Mouse (Mus musculus): Measurements from ENCODE around the gene Sgsh. TPM values are rescaled to one million over a fixed set of nuclear protein-coding genes. Genes with fewer than 3 reads are reported as not detected.

Sgsh gene
- polyA plus RNA-seq, 1 experiment from 2014 or later: 1.9 TPM

- H3K4me3 ChIP-seq (replicated peaks): no peak overlapping the region
Observed at GRCm38 (mm10) chr11:119375425-119375824, 20.1 kb upstream of the Sgsh start.

DNA sequence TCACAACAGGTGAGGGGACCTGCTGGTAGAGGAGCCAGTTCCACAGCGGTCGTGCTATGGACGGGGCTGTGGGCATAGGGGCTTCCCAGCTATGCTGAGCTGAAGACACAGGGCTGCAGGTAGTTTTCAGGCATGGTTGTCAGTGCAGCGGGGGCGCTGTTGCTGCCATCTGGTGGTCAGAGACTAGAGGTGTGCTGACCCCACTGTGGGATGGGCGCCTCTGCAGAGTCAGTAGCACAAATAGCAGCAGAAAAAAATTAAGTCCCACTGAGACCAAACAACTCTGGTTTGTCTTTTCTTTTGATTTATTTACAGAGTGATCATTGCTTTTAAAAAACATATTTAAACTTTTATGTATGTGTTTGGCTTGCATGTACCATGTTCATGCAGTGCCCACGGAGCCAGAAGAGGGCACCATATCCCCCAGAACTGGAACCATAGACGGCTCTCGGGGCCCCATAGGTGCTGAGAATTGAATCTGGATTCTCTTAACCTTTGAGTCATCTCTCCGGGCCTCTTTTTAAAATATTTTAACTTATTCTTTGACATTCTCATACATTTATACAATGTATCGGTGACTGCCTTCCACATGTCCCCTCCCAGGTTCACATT, 8.3 kb upstream of the Sgsh start:
- Histone ChIP-seq H3K9me3 (replicated peaks) (no peaks in the 10 kb centered on the region), H3K9ac (no peak overlapping the region), H3K36me3 (replicated peaks) (no peaks in the 10 kb centered on the region; the same call in 1 of the 2 replicates), H3K4me3 (replicated peaks) (no peak overlapping the region), H3K27ac (replicated peaks) (no peak overlapping the region), H3K27me3 (no peaks in the 10 kb centered on the region), H3K4me1 (replicated peaks) (no peaks in the 10 kb centered on the region; the same call in 1 of the 2 replicates), H3K4me2 (peak overlapping the region; percentile 23; the same call in 1 of the 2 replicates)
- ATAC-seq (ENCODE audit: insufficient read depth): peak; percentile 66
- WGBS (ENCODE audit: insufficient replicate concordance): 22% methylated on average over 11 of the region's 11 CpGs

More at GRCm38 (mm10) chr11:119375425-119375824, 20.1 kb upstream of the Sgsh start:
- 29% methylated on average over 6 of the region's 6 CpGs for WGBS (ENCODE audit: insufficient replicate concordance)
- Histone ChIP-seq H3K36me3 (replicated peaks) (no peaks in the 10 kb centered on the region), H3K4me1 (replicated peaks) (peaks cover 17% of the 10 kb centered on the region), H3K27me3 (no peaks in the 10 kb centered on the region), H3K9ac (no peak overlapping the region), H3K9me3 (replicated peaks) (no peaks in the 10 kb centered on the region), H3K27ac (replicated peaks) (no peak overlapping the region), H3K4me2 (no peak overlapping the region)
- ATAC-seq (ENCODE audit: insufficient read depth): peak; percentile 35; the same call in 1 of the 2 replicates

DNA sequence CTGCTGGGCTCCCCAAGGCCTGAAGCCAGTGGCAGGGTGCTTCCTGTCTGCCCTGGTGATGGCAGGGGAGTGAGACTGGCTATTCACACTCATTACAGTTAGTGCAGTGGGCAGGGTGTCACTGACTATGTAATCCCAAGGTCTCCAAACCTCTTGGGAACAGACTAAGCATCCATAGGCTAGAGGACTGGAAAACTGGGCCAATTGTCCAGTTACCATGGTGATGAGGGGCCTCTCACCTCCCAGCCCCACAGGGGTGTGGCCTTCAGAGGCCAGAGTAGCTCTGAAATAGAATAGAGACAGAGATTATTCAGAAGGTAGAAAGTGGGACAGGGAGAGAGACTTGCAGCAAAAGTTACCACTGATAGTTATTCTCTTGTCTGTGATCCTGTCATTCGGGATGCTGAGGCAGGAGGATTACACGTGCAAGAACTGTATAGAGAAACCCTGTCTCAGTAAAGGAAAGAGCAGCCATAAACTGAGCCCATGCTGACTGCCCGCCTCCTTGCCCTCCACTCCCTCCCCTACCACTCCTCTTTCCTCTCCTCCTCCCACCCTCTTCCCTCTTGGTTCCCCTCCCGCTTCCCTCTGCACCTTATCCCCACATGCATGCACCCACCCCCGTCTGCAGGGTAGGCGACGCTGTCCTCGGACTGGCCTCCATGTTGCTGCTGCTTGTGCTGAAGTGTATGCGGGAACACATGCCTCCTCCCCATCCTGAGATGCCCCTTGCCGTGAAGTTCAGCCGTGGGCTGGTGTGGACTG, 7.6 kb upstream of the Sgsh start:
- Histone ChIP-seq H3K9me3 (replicated peaks) (no peaks in the 10 kb centered on the region), H3K4me3 (replicated peaks) (no peak overlapping the region), H3K36me3 (replicated peaks) (no peaks in the 10 kb centered on the region; the same call in 1 of the 2 replicates), H3K9ac (no peak overlapping the region), H3K4me2 (peak overlapping the region; percentile 23; the same call in 1 of the 2 replicates), H3K4me1 (replicated peaks) (no peaks in the 10 kb centered on the region; the same call in 1 of the 2 replicates), H3K27me3 (peaks cover under 1% of the 10 kb centered on the region; the same call in 1 of the 2 replicates), H3K27ac (replicated peaks) (no peak overlapping the region)
- ATAC-seq (ENCODE audit: insufficient read depth): no peak
- WGBS (ENCODE audit: insufficient replicate concordance): 28% methylated on average over 11 of the region's 11 CpGs

DNA sequence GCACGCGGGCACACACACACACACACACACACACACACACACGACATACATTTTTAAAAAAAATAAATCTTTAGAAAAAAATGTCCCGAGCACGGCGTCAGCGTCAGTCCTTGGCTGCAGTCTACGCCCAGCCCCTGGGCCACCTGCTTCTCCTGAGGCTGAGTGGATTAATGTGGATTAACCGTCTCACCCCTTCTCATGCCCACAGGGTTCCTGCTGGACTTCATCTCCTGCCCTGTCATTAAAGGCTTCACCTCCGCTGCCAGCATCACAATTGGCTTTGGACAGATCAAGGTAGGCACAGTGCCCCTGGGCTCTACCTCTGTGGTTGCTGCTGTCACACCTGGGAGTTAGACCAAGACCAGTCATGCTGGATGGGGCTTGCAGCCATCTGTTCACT, 3.8 kb upstream of the Sgsh start:
- no peak overlapping the region for H3K4me3 ChIP-seq (replicated peaks)
- no peaks in the 10 kb centered on the region for H3K36me3 ChIP-seq (replicated peaks)
- peaks cover 6% of the 10 kb centered on the region; the same call in 1 of the 2 replicates for H3K27me3 ChIP-seq
- ATAC-seq (ENCODE audit: insufficient read depth): no peak
- H3K4me1 ChIP-seq (replicated peaks): peaks cover 20% of the 10 kb centered on the region
- no peak overlapping the region for H3K9ac ChIP-seq
- H3K9me3 ChIP-seq (replicated peaks): no peaks in the 10 kb centered on the region
- H3K27ac ChIP-seq (replicated peaks): no peak overlapping the region
- 76% methylated on average over 10 of the region's 10 CpGs for WGBS (ENCODE audit: insufficient replicate concordance)
- H3K4me2 ChIP-seq: no peak overlapping the region

GRCm38 (mm10) chr11:119354798-119355442, 416 bp downstream of the Sgsh start:
- WGBS (ENCODE audit: insufficient replicate concordance): 1% methylated on average over 23 of the region's 23 CpGs
- Histone ChIP-seq H3K36me3 (replicated peaks) (no peaks in the 10 kb centered on the region), H3K4me3 (replicated peaks) (peak overlapping the region; percentile 70), H3K4me1 (replicated peaks) (peaks cover 25% of the 10 kb centered on the region), H3K4me2 (peak overlapping the region; percentile 93), H3K9me3 (replicated peaks) (no peaks in the 10 kb centered on the region), H3K27ac (replicated peaks) (peak overlapping the region; percentile 78), H3K9ac (peak overlapping the region; percentile 61; the same call in 1 of the 2 replicates), H3K27me3 (peaks cover 6% of the 10 kb centered on the region; the same call in 1 of the 2 replicates)
- peak; percentile 71 for ATAC-seq (ENCODE audit: insufficient read depth)

DNA sequence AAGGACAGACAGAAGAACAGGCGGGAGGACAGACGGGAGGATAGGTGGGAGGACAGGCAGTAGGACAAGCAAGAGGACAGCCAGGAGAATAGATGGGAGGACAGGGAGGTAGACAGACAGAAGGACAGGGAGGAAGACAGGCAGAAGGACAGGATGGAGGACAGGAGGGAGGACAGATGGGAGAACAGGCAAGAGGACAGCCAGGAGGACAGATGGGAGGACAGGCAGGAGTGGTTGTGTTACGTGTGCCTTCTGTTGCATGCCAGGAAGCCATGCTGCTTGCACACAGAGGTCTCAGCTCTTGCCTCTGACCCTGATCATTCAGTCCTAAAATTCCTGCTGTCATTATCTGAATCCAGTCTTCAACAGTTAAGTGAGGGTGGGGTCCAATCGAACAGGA, 1.4 kb downstream of the Sgsh start:
- Histone ChIP-seq H3K4me2 (peak overlapping the region; percentile 93; the same call in 1 of the 2 replicates), H3K27me3 (peaks cover 6% of the 10 kb centered on the region; the same call in 1 of the 2 replicates)
- WGBS (ENCODE audit: insufficient replicate concordance): 68% methylated on average over 4 of the region's 4 CpGs

GRCm38 (mm10) chr11:119352113-119352512, 3.2 kb downstream of the Sgsh start:
- Histone ChIP-seq H3K4me3 (replicated peaks) (no peak overlapping the region), H3K27ac (replicated peaks) (no peak overlapping the region), H3K4me1 (replicated peaks) (peaks cover 25% of the 10 kb centered on the region), H3K9ac (no peak overlapping the region), H3K9me3 (replicated peaks) (no peaks in the 10 kb centered on the region), H3K4me2 (no peak overlapping the region), H3K27me3 (peaks cover 3% of the 10 kb centered on the region; the same call in 1 of the 2 replicates), H3K36me3 (replicated peaks) (no peaks in the 10 kb centered on the region)
- WGBS (ENCODE audit: insufficient replicate concordance): 24% methylated on average over 7 of the region's 7 CpGs
- ATAC-seq (ENCODE audit: insufficient read depth): no peak

More for the DNA sequence above, 1.4 kb downstream of the Sgsh start:
- no peak overlapping the region for H3K4me3 ChIP-seq (replicated peaks)
- H3K4me1 ChIP-seq (replicated peaks): peaks cover 25% of the 10 kb centered on the region
- H3K9me3 ChIP-seq (replicated peaks): no peaks in the 10 kb centered on the region
- no peak for ATAC-seq (ENCODE audit: insufficient read depth)
- H3K27ac ChIP-seq (replicated peaks): no peak overlapping the region
- no peaks in the 10 kb centered on the region for H3K36me3 ChIP-seq (replicated peaks)
- no peak overlapping the region for H3K9ac ChIP-seq

GRCm38 (mm10) chr11:119347125-119347524, 8.2 kb downstream of the Sgsh start:
- no peak overlapping the region for H3K9ac ChIP-seq
- WGBS (ENCODE audit: insufficient replicate concordance): 23% methylated on average over 4 of the region's 4 CpGs
- no peak overlapping the region for H3K4me3 ChIP-seq (replicated peaks)
- H3K4me2 ChIP-seq: no peak overlapping the region
- H3K27me3 ChIP-seq: no peaks in the 10 kb centered on the region
- no peaks in the 10 kb centered on the region for H3K36me3 ChIP-seq (replicated peaks)
- no peak overlapping the region for H3K27ac ChIP-seq (replicated peaks)
- no peak for ATAC-seq (ENCODE audit: insufficient read depth)
- H3K4me1 ChIP-seq (replicated peaks): no peaks in the 10 kb centered on the region
- H3K9me3 ChIP-seq (replicated peaks): no peaks in the 10 kb centered on the region

- H3K27ac ChIP-seq (replicated peaks): no peak overlapping the region
Observed at GRCm38 (mm10) chr11:119344865-119345264, 10.5 kb downstream of the Sgsh start.

GRCm38 (mm10) chr11:119344178-119344577, 11.2 kb downstream of the Sgsh start:
- no peak for ATAC-seq (ENCODE audit: insufficient read depth)
- Histone ChIP-seq H3K4me2 (no peak overlapping the region), H3K9me3 (replicated peaks) (no peaks in the 10 kb centered on the region), H3K4me1 (replicated peaks) (no peaks in the 10 kb centered on the region), H3K27ac (replicated peaks) (no peak overlapping the region), H3K36me3 (replicated peaks) (no peaks in the 10 kb centered on the region), H3K4me3 (replicated peaks) (no peak overlapping the region), H3K9ac (no peak overlapping the region), H3K27me3 (no peaks in the 10 kb centered on the region)
- 76% methylated on average over 8 of the region's 8 CpGs for WGBS (ENCODE audit: insufficient replicate concordance)

More at GRCm38 (mm10) chr11:119344865-119345264, 10.5 kb downstream of the Sgsh start:
- 29% methylated on average over 6 of the region's 6 CpGs for WGBS (ENCODE audit: insufficient replicate concordance)
- Histone ChIP-seq H3K4me2 (no peak overlapping the region), H3K9ac (no peak overlapping the region), H3K27me3 (no peaks in the 10 kb centered on the region), H3K4me3 (replicated peaks) (no peak overlapping the region), H3K36me3 (replicated peaks) (no peaks in the 10 kb centered on the region), H3K9me3 (replicated peaks) (no peaks in the 10 kb centered on the region), H3K4me1 (replicated peaks) (no peaks in the 10 kb centered on the region)
- ATAC-seq (ENCODE audit: insufficient read depth): no peak

DNA sequence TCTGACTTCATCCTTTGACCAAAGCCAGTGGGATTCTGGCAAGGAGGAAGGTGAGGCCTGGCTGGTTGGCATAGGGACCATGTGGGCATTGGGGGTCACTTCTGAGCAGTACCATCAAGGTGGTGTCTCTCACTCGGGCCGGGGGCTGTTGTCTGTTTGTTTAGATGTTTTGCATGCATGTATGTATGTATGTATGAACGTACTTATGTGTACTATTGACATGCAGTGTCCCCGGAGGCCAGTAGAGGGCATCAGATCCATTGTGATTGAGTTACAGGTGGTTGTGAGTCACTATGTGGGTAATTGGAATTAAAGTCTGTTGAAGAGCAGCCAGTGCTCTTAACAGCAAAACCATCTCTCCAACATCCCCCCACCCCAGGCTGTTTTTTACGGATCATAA, 15.7 kb downstream of the Sgsh start:
- Histone ChIP-seq H3K9me3 (replicated peaks) (no peaks in the 10 kb centered on the region), H3K4me2 (no peak overlapping the region), H3K36me3 (replicated peaks) (no peaks in the 10 kb centered on the region), H3K4me3 (replicated peaks) (no peak overlapping the region), H3K9ac (no peak overlapping the region), H3K4me1 (replicated peaks) (no peaks in the 10 kb centered on the region), H3K27me3 (peaks cover 5% of the 10 kb centered on the region; the same call in 1 of the 2 replicates), H3K27ac (replicated peaks) (no peak overlapping the region)
- 4% methylated on average over 5 of the region's 5 CpGs for WGBS (ENCODE audit: insufficient replicate concordance)
- ATAC-seq (ENCODE audit: insufficient read depth): no peak

Measured in liver, embryonic 15.5 days (tissue).